Mouse (Mus musculus) neural tube, embryonic 11.5 days (tissue): ENCODE results near the gene Mbd4. TPM values are rescaled to one million over a fixed set of nuclear protein-coding genes. Genes with fewer than 3 reads are reported as not detected.
A peak's percentile ranks its signal among the peaks of the same experiment; 100 is the strongest.
"Not testable (repeated sequence)": the region's sequence is repeated elsewhere in the genome, so short reads cannot be mapped to it uniquely, and the experiment has no call there.

Experiments
- ATAC-seq: fragments of 200-750 bp; cut with Nextera tagmentation; 2 replicates; pipeline ENCODE4 v1.8.0; 2017; ENCODE audit warnings: moderate number of reproducible peaks, mild to moderate bottlenecking, moderate TSS enrichment, moderate library complexity; ENCODE audit not compliant: insufficient read depth, low FRiP score, low TSS enrichment
- DNase-seq: peaks from one replicate; pipeline ENCODE4 v3.0.0-alpha.2; 2015; ENCODE audit warnings: low spot score
- H3K27ac ChIP-seq: fragments of 300-500 bp; sonication (generic); 2 replicates; pipeline ENCODE4 v1.5.1; 2014; ENCODE audit warnings: low read depth, mild to moderate bottlenecking, low read length
- H3K27me3 ChIP-seq: fragments of 300-500 bp; sonication (generic); 2 replicates; pipeline ENCODE4 v1.6.1; 2014; ENCODE audit warnings: mild to moderate bottlenecking, low read length, mixed read lengths; ENCODE audit not compliant: control insufficient read depth, insufficient read depth
- H3K36me3 ChIP-seq: fragments of 300-500 bp; sonication (generic); 2 replicates; pipeline ENCODE4 v1.6.1; 2014; ENCODE audit warnings: mild to moderate bottlenecking, low read length, moderate library complexity, mixed read lengths; ENCODE audit not compliant: control insufficient read depth, insufficient read depth
- H3K4me1 ChIP-seq: fragments of 300-500 bp; sonication (generic); 2 replicates; pipeline ENCODE4 v1.6.1; 2014; ENCODE audit warnings: low read length, mixed read lengths; ENCODE audit not compliant: control insufficient read depth, insufficient read depth
- H3K4me2 ChIP-seq: fragments of 300-500 bp; sonication (generic); 2 replicates; pipeline ENCODE4 v1.6.1; 2014; ENCODE audit warnings: low read depth, mild to moderate bottlenecking, moderate library complexity
- H3K4me3 ChIP-seq: fragments of 300-500 bp; sonication (generic); 2 replicates; pipeline ENCODE4 v1.5.1; 2014; ENCODE audit warnings: low read depth, low read length
- H3K9ac ChIP-seq: fragments of 300-500 bp; sonication (generic); 2 replicates; pipeline ENCODE4 v1.6.1; 2014; ENCODE audit warnings: mild to moderate bottlenecking, low read length
- H3K9me3 ChIP-seq: fragments of 300-500 bp; sonication (generic); 2 replicates; pipeline ENCODE4 v1.6.1; 2016; ENCODE audit warnings: low read length; ENCODE audit not compliant: control insufficient read depth
- WGBS: fragments of 180-500 bp; shearing (Covaris S2); extraction: QIAGEN DNeasy Blood & Tissue Kit; methylation state at CpG from one replicate; pipeline ENCODE4 v1.1.7; 2014; 5-methylcytosine and 5-hydroxymethylcytosine counted together
- polyA plus RNA-seq: library from polyadenylated mRNA; unstranded; fragments of >200 nt; fragmentation: Nextera tagmentation; extraction: Ambion mirVana; gene quantifications from 2 replicates; pipeline ENCODE4 v1.2.1, GENCODE M21; 2014

Gene Mbd4
- polyA plus RNA-seq, 1 experiment from 2014 or later: 19.7 TPM

GRCm38 (mm10) chr6:115833861-115834260 is 19.3 kb downstream of the Mbd4 start:
- ATAC-seq (no peak), DNase-seq (no peak)
- Histone ChIP-seq H3K36me3 (no peaks in the 10 kb centered on the region), H3K4me2 (no peak overlapping the region), H3K27ac (no peak overlapping the region), H3K9me3 (no peaks in the 10 kb centered on the region), H3K4me3 (no peak overlapping the region), H3K4me1 (0 out of 2 replicates have a peak, but pooled peaks cover 3% of the 10 kb centered on the region), H3K9ac (no peak overlapping the region), H3K27me3 (no peaks in the 10 kb centered on the region)

GRCm38 (mm10) chr6:115832152-115832850 is 20.9 kb downstream of the Mbd4 start:
- no peak for DNase-seq
- Histone ChIP-seq H3K4me3 (no peak overlapping the region), H3K9ac (no peak overlapping the region), H3K27ac (no peak overlapping the region), H3K4me2 (no peak overlapping the region), H3K9me3 (no peaks in the 10 kb centered on the region), H3K27me3 (no peaks in the 10 kb centered on the region), H3K4me1 (no peaks in the 10 kb centered on the region), H3K36me3 (no peaks in the 10 kb centered on the region)
- no peak for ATAC-seq
- WGBS: 92% methylated on average over 2 of the region's 2 CpGs

- Histone ChIP-seq H3K27me3 (no peaks in the 10 kb centered on the region), H3K9ac (no peak overlapping the region), H3K27ac (no peak overlapping the region), H3K4me2 (no peak overlapping the region), H3K4me1 (no peaks in the 10 kb centered on the region), H3K9me3 (no peaks in the 10 kb centered on the region), H3K4me3 (no peak overlapping the region), H3K36me3 (no peaks in the 10 kb centered on the region)
- no peak for DNase-seq
- ATAC-seq: no peak
- WGBS: 90% methylated on average over 6 of the region's 6 CpGs
Observed at GRCm38 (mm10) chr6:115830779-115831601, 22.2 kb downstream of the Mbd4 start.

GRCm38 (mm10) chr6:115823850-115824464 is 29.2 kb downstream of the Mbd4 start:
- H3K27ac ChIP-seq, H3K9ac ChIP-seq, H3K9me3 ChIP-seq, H3K27me3 ChIP-seq, H3K4me3 ChIP-seq, H3K4me1 ChIP-seq, H3K36me3 ChIP-seq: not testable (repeated sequence)
- DNase-seq: peak; percentile 86
- WGBS: 3% methylated on average over 4 of the region's 11 CpGs
- peak; percentile 86 for ATAC-seq
- H3K4me2 ChIP-seq: peak overlapping the region; percentile 26

- no peak for ATAC-seq
- Histone ChIP-seq H3K36me3 (no peaks in the 10 kb centered on the region), H3K27me3 (no peaks in the 10 kb centered on the region), H3K4me2 (no peak overlapping the region), H3K27ac (no peak overlapping the region), H3K9ac (no peak overlapping the region), H3K4me3 (no peak overlapping the region), H3K4me1 (no peaks in the 10 kb centered on the region), H3K9me3 (no peaks in the 10 kb centered on the region)
- DNase-seq: no peak
- 86% methylated on average over 8 of the region's 8 CpGs for WGBS
Observed at GRCm38 (mm10) chr6:115821216-115821993, 31.8 kb downstream of the Mbd4 start.

GRCm38 (mm10) chr6:115818129-115818528 is 35.0 kb downstream of the Mbd4 start:
- H3K4me2 ChIP-seq: no peak overlapping the region
- no peak for ATAC-seq
- no peak overlapping the region for H3K27ac ChIP-seq
- DNase-seq: no peak
- no peaks in the 10 kb centered on the region for H3K9me3 ChIP-seq
- no peaks in the 10 kb centered on the region for H3K27me3 ChIP-seq
- no peak overlapping the region for H3K4me3 ChIP-seq
- no peaks in the 10 kb centered on the region for H3K4me1 ChIP-seq
- no peaks in the 10 kb centered on the region for H3K36me3 ChIP-seq
- no peak overlapping the region for H3K9ac ChIP-seq
- 73% methylated on average over 2 of the region's 2 CpGs for WGBS

- H3K4me2 ChIP-seq: no peak overlapping the region
- H3K36me3 ChIP-seq: no peaks in the 10 kb centered on the region
- ATAC-seq: no peak
Observed at GRCm38 (mm10) chr6:115815041-115815440, 38.1 kb downstream of the Mbd4 start.

GRCm38 (mm10) chr6:115814104-115814503 is 39.1 kb downstream of the Mbd4 start:
- Histone ChIP-seq H3K27ac (no peak overlapping the region), H3K4me2 (no peak overlapping the region), H3K27me3 (no peaks in the 10 kb centered on the region), H3K4me1 (no peaks in the 10 kb centered on the region), H3K36me3 (no peaks in the 10 kb centered on the region), H3K4me3 (no peak overlapping the region), H3K9me3 (no peaks in the 10 kb centered on the region), H3K9ac (no peak overlapping the region)
- ATAC-seq (0 out of 2 replicates have a peak, but pooled peaks have one; percentile 45), DNase-seq (peak; percentile 56)
- WGBS: 34% methylated on average over 4 of the region's 4 CpGs

More at GRCm38 (mm10) chr6:115815041-115815440, 38.1 kb downstream of the Mbd4 start:
- no peak overlapping the region for H3K9ac ChIP-seq
- H3K27me3 ChIP-seq: no peaks in the 10 kb centered on the region
- H3K27ac ChIP-seq: no peak overlapping the region
- no peaks in the 10 kb centered on the region for H3K9me3 ChIP-seq
- no peaks in the 10 kb centered on the region for H3K4me1 ChIP-seq
- no peak overlapping the region for H3K4me3 ChIP-seq
- WGBS: 79% methylated on average over 4 of the region's 4 CpGs
- no peak for DNase-seq
